Mouse (Mus musculus) erythroblast, embryonic 14.5 days (primary cell): ENCODE measurements around the gene Mllt3.

ENCODE experiments used
- GATA1 ChIP-seq: IDR thresholded peaks from 2 replicates; pipeline ENCODE4 v1.6.1; 2012; ENCODE audit warnings: low read length, inconsistent platforms, mixed read lengths
- TAL1 ChIP-seq: IDR thresholded peaks from 3 replicates; pipeline ENCODE4 v1.6.1; 2012; ENCODE audit warnings: low read length, inconsistent platforms, mixed read lengths

GRCm38 (mm10) chr4:87819182-87819581 is 214.0 kb downstream of the Mllt3 start:
- TF ChIP-seq GATA1: no peak
- no peak for TF ChIP-seq TAL1
